In the genomic region with DNA sequence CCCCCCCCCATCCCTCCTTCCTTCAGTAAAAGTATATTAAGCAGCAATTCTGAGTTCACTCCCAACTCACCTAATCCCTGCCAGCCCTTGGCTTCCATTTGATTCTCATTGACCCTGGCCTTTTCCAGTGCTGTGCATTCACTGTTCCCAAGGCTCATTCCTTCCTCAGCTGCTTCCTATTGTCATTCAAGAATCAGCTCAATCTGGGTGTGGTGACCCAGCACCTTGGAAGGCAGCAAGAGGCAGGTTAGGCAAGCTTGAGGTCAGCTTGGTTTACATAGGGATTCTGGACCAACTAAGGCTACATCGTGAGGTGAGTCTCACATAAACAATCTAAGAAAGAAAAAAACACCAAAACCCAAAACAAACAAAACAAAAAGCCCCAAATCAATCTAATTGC, we compare ENCODE assay signal across 23 mouse cellular contexts. TPM values are rescaled to one million over a fixed set of nuclear protein-coding genes. Genes with fewer than 3 reads are reported as not detected.
"Had no signal": no experiment of that assay in that cellular context is flagged by ENCODE, and none has a peak within 500 bp of the region (broad histone marks: within the 10 kb centered on the region; RNA-seq: fewer than 3 reads in every experiment).

No protein-coding gene starts in this region.

- H3K4me1 ChIP-seq: neural tube, embryonic 13.5 days; neural tube, embryonic 15.5 days; stomach, embryonic 15.5 days had no signal

- H3K9me3 ChIP-seq: neural tube, embryonic 13.5 days; neural tube, embryonic 15.5 days; stomach, embryonic 15.5 days had no signal

- DNase-seq: retina, postnatal 1 day; right cerebral cortex, adult 18-20 months; right cerebral cortex, postnatal 14 days; right cerebral cortex, postnatal 25 days; right cerebral cortex, postnatal 4 days; spleen, adult 18-20 months; thymus, adult 18-20 months; thymus, adult 2 months; thymus, postnatal 14 days; thymus, postnatal 25 days; thymus, postnatal 36 days; thymus, postnatal 4 days had no signal

- H3K4me2 ChIP-seq: neural tube, embryonic 13.5 days; neural tube, embryonic 15.5 days; stomach, embryonic 15.5 days had no signal

- H3K9ac ChIP-seq: neural tube, embryonic 13.5 days; neural tube, embryonic 15.5 days; stomach, embryonic 15.5 days had no signal

- H3K4me3 ChIP-seq: neural tube, embryonic 13.5 days; neural tube, embryonic 15.5 days; stomach, embryonic 15.5 days had no signal

- H3K27ac ChIP-seq: neural tube, embryonic 13.5 days; neural tube, embryonic 15.5 days; stomach, embryonic 15.5 days; stomach, postnatal 0 days had no signal

- H3K27me3 ChIP-seq: neural tube, embryonic 13.5 days; neural tube, embryonic 15.5 days; stomach, embryonic 15.5 days had no signal

- H3K36me3 ChIP-seq: neural tube, embryonic 13.5 days; neural tube, embryonic 15.5 days; stomach, embryonic 15.5 days had no signal

RNA-seq across cellular contexts. Expression of a gene that starts 19.6 kb away (rescaled TPM):
- total RNA-seq: neutrophil, adult 5-6 weeks had no signal
- polyA plus RNA-seq: neural tube, embryonic 13.5 days; neural tube, embryonic 14.5 days; neural tube, embryonic 15.5 days; small intestine, adult 2 months; spleen, adult 2 months; stomach, embryonic 14.5 days; stomach, embryonic 15.5 days; stomach, embryonic 16.5 days; stomach, postnatal 0 days; thymus, adult 2 months; urinary bladder, adult 2 months had no signal

RNA-seq across cellular contexts. Expression of a gene that starts 33.3 kb away (rescaled TPM):
- polyA plus RNA-seq: neural tube, embryonic 14.5 days had no signal
